Mouse (Mus musculus): ENCODE data around the gene Frmpd4. TPM values are rescaled to one million over a fixed set of nuclear protein-coding genes. Genes with fewer than 3 reads are reported as not detected.

Frmpd4 gene
- polyA plus RNA-seq, 1 experiment = not detected

DNA sequence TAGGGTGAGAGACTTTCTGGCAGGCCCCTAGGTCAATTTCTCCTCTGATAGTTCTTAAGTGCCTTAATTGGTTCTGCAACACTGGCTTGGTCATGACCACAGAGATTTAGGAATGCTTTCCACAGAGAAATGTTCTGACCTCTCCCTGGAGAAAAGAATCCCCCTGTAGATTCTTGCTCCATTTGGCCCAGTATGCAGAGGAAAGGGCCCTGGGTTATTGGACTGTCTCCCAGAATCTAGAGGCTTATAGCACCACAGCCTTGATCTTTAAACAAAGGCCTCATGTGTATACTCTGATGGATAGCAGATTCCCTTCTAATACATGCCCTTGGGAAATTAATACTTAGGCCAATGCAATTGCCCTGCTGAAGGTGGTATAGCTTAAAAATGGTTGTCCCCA is 667.5 kb downstream of the Frmpd4 start:
- Histone ChIP-seq H3K27ac (replicated peaks; ENCODE audit: low read depth, low read length) (no peak overlapping the region), H3K4me3 (ENCODE audit: insufficient read depth, low read depth, low read length) (no peak overlapping the region), H3K4me1 (ENCODE audit: control insufficient read depth, insufficient read depth, insufficient read length, low read length) (no peaks in the 10 kb centered on the region)

DNA sequence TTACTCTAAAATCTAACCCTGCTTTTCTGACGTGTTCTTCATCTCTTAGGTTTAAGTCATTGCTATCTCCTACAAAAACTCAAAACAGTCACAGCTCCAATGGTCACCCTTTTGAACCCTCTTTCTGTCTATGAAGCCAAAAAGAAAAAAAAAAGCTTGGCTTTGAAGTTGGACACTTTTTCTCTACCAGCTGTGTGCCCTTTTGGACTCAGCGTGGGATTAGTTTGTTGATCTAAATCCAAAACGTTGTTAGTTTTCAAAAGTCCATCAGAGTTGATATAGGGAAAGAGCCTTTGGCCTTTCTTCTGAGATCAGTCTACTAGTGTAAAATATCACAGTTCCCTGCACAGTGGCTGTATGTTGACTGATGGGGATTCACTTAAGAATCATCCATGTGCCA is 676.0 kb downstream of the Frmpd4 start:
- no peak overlapping the region for H3K27ac ChIP-seq (replicated peaks; ENCODE audit: low read depth, low read length)
- no peak overlapping the region for H3K4me3 ChIP-seq (ENCODE audit: insufficient read depth, low read depth, low read length)
- H3K4me1 ChIP-seq (ENCODE audit: control insufficient read depth, insufficient read depth, insufficient read length, low read length) = no peaks in the 10 kb centered on the region

DNA sequence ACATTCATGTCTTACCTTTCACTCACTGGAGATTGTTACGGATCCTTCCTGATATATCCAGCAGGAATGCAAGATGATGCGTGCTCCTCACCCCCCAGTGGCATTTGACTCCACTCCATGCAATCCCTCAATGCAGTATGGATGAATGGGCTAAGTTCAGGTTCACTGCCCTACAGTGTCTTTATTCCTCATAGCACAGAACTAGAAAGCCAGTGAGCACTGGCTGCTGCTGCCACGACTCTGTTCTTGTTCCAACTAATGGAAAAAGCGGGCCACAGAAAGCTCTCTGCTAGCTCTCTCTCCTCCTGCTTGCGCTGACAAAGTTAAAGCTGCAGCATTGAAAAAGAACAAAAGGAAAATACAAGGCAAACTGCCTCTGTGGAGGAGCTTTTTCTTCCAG is 722.2 kb downstream of the Frmpd4 start:
- no peak overlapping the region for H3K27ac ChIP-seq (replicated peaks; ENCODE audit: low read depth, low read length)
- no peaks in the 10 kb centered on the region for H3K4me1 ChIP-seq (ENCODE audit: control insufficient read depth, insufficient read depth, insufficient read length, low read length)
- no peak overlapping the region for H3K4me3 ChIP-seq (ENCODE audit: insufficient read depth, low read depth, low read length)

DNA sequence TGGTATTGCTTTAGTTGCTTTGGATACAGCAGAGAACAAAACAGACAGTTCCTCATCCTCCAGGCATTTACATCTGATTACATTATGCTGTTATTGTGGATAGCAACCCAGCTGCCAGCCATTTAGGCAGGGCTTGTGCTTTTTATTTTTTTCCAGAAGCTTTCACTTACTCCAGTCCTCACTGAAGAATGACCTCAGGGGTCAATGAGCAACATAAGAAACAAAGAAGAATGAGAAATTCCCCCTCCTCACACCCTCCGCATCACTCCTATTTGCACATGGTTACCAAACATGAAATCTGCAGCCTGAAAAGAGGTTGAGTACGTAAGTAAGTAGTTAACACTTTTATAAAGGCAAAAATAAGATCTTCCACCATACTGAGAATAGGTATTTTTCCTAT is 744.5 kb downstream of the Frmpd4 start:
- Histone ChIP-seq H3K4me3 (ENCODE audit: insufficient read depth, low read depth, low read length) (no peak overlapping the region), H3K4me1 (ENCODE audit: control insufficient read depth, insufficient read depth, insufficient read length, low read length) (no peaks in the 10 kb centered on the region), H3K27ac (replicated peaks; ENCODE audit: low read depth, low read length) (no peak overlapping the region)

DNA sequence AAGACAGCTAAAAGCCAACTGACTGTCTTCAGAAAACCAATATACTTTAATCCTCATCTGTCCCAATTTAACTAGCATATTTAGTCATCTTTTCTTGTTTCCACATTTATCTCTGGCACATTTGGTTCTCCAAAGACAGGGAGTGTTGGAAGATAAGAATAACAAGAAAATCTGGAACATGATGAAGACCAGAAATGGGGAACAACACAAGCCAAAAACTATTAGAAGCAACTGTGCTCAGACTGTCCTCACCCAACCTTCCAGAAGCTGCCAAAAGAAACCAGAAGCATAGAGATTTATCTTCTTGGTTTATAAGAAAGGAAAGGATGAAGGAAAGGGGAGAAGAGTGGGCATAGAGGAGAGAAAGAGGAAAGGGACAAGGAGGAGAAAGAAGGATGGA is 748.6 kb downstream of the Frmpd4 start:
- H3K4me1 ChIP-seq (ENCODE audit: control insufficient read depth, insufficient read depth, insufficient read length, low read length) = no peaks in the 10 kb centered on the region
- H3K27ac ChIP-seq (replicated peaks; ENCODE audit: low read depth, low read length) = no peak overlapping the region
- no peak overlapping the region for H3K4me3 ChIP-seq (ENCODE audit: insufficient read depth, low read depth, low read length)

DNA sequence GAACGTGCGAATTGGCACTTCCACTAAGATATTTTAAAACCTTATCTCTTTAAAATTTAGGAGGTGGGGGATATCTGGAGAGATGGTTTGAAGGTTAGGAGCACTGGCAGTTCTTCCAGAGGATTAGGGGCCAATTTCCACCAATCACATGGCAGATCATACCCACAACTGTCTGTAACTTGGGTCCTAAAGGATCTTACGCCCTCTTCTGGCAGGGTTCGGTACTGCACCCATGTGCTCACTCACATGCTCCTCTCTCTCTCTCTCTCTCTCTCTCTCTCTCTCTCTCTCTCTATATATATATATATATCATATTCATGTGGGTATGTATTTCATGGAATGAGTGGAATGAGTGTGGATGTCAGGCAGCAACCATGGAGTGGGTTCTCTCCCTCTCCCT is 759.7 kb downstream of the Frmpd4 start:
- no peaks in the 10 kb centered on the region for H3K4me1 ChIP-seq (ENCODE audit: control insufficient read depth, insufficient read depth, insufficient read length, low read length)
- H3K4me3 ChIP-seq (ENCODE audit: insufficient read depth, low read depth, low read length) = no peak overlapping the region
- H3K27ac ChIP-seq (replicated peaks; ENCODE audit: low read depth, low read length) = no peak overlapping the region

DNA sequence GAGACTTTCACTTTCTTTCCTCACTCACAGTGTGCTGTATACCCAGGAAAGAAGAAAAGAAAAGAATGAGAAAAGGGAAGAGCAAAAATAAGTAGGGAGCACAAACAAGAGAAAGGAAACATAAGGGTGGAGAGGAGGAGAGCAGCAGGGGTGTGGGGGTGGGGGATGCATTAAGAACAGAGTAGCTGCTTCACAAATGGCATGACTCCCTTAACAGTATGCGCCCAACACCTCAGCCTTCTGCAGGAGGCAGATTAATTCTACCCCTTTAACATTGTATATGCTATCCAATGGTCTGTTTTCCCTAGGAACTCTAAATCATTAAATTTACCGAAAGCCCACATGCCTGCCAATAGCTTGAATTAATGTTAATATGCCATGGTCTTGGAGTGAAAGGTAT is 766.9 kb downstream of the Frmpd4 start:
- Histone ChIP-seq H3K4me1 (ENCODE audit: control insufficient read depth, insufficient read depth, insufficient read length, low read length) (no peaks in the 10 kb centered on the region), H3K4me3 (ENCODE audit: insufficient read depth, low read depth, low read length) (no peak overlapping the region), H3K27ac (replicated peaks; ENCODE audit: low read depth, low read length) (no peak overlapping the region)

DNA sequence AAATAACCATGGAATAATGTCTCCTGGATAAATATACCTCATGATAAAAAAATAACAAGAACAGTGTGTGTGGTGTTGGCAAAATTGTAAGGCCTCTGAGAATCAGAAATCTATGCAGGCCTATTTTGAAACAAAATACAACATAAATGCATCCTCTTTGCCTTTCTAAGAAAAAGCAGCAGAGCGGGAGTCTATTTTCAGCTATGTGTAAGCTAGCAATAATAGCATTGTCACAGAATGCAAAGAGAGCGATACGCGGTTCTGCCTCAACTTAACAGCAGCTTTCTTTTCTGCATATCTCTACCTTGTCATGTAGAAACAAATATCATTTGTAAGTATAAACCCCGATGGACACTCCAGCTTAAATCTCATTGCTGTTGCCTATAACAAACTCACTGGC is 768.5 kb downstream of the Frmpd4 start:
- Histone ChIP-seq H3K4me1 (ENCODE audit: control insufficient read depth, insufficient read depth, insufficient read length, low read length) (no peaks in the 10 kb centered on the region), H3K27ac (replicated peaks; ENCODE audit: low read depth, low read length) (no peak overlapping the region), H3K4me3 (ENCODE audit: insufficient read depth, low read depth, low read length) (no peak overlapping the region)

DNA sequence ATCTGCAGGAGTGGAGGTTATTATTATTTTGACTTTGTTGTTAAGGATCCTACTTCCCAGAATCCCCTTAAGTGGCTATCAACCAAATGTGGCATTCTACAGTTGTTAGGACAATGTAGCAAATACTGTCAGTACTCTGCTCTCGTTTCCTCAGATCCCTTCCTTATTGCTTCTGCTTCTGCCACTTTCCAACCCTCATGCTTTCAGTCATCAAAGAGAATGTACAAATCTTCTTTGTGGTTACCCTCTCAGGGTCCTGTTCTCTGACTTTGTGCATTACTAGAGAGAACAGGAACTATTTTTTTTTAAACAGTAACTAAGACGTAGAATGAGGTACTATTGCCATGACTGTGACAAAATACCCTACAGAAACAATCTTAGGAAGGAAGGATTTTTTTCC is 788.3 kb downstream of the Frmpd4 start:
- H3K4me1 ChIP-seq (ENCODE audit: control insufficient read depth, insufficient read depth, insufficient read length, low read length) = no peaks in the 10 kb centered on the region
- no peak overlapping the region for H3K27ac ChIP-seq (replicated peaks; ENCODE audit: low read depth, low read length)
- H3K4me3 ChIP-seq (ENCODE audit: insufficient read depth, low read depth, low read length) = no peak overlapping the region

DNA sequence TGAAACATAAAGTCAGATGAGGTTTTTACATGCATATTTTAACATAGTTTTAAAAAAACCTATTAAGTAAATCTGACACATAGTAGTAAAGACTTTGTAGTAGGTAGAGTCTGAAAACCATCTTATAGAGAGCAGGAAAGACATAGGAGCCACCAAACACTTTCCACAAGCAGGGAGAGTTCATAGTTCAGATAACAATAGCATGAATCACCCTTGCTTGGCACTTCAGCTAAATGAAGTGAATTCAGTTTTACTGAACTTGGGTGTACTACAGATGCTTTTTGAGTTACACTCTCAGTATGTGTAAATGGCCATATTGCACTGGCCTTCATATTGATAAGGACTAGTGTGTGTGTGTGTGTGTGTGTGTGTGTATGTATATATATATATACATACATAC is 793.5 kb downstream of the Frmpd4 start:
- Histone ChIP-seq H3K27ac (replicated peaks; ENCODE audit: low read depth, low read length) (no peak overlapping the region), H3K4me1 (ENCODE audit: control insufficient read depth, insufficient read depth, insufficient read length, low read length) (no peaks in the 10 kb centered on the region), H3K4me3 (ENCODE audit: insufficient read depth, low read depth, low read length) (no peak overlapping the region)

DNA sequence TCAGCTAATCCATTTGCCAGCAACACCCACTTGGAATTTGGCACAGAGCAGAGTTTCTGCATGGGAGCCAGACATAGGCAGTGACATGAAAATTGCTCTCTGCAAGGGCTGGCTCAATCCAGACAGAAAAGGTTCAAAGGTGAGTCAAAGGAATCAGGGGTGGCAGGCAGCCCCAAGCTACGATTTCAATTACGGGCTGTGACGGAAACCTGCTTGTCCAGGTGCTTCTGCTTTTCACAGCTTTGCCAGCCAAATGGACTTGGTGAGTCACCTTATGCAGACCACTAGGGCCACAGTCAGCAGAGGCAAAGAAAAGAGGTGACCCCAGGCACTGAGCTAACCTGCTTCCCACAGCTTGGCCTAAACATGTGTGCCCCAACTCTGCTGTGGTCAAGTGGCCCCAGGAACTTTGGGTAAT is 857.5 kb downstream of the Frmpd4 start:
- Histone ChIP-seq H3K4me1 (ENCODE audit: control insufficient read depth, insufficient read depth, insufficient read length, low read length) (no peaks in the 10 kb centered on the region), H3K4me3 (ENCODE audit: insufficient read depth, low read depth, low read length) (no peak overlapping the region), H3K27ac (replicated peaks; ENCODE audit: low read depth, low read length) (no peak overlapping the region)

DNA sequence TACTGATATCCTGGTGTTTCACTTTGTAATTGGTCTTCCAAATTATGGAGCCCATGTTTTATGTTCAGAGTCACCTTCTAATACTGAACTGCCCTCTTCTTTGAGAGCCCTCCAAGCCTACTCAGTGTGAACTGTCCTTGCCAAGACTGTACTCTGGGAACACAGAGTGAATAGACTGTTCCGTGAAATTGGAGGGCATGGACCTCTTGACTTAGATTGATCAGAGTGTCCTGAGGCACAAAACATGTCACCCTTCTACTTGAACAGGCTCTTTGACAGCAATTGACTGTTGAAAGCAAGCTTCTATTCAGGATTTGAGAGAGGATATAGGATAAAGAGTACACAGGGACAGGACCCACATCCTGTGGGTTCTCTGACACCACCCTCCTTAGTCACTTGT is 857.9 kb downstream of the Frmpd4 start:
- H3K27ac ChIP-seq (replicated peaks; ENCODE audit: low read depth, low read length) = no peak overlapping the region
- H3K4me1 ChIP-seq (ENCODE audit: control insufficient read depth, insufficient read depth, insufficient read length, low read length) = no peaks in the 10 kb centered on the region
- H3K4me3 ChIP-seq (ENCODE audit: insufficient read depth, low read depth, low read length) = no peak overlapping the region

DNA sequence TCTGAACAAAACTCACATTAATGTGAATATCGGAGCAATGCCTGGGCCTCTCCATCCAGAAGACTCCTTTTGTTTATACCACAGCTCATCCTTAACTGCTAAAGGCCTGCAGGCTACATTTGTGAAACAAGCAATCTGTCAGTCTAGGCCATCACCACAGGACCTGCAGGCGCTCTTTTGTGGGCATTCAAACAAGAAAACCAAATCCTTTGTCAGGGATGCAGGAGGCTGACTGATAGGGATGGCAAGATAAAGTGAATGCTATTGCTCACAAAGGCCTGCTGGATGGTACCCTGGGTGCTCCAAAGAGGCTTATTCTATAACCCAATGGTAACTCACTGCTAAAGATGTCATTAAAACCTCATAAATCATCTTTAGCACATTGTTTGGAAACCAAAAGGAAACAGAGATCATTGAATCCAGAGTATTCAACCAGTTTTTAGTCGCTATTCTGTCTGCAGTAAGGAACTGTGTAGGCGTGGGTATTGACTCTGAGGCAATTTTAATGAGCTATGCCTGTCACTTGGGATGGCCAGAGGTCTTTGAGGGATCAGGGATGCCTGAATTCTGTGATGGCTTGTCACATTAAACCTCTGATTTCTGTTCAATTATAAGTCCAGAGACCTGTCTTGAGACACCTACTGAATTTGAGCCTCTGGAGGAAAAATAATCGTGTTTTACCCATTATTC is 922.1 kb downstream of the Frmpd4 start:
- no peak overlapping the region for H3K4me3 ChIP-seq (ENCODE audit: insufficient read depth, low read depth, low read length)
- H3K27ac ChIP-seq (replicated peaks; ENCODE audit: low read depth, low read length) = no peak overlapping the region

DNA sequence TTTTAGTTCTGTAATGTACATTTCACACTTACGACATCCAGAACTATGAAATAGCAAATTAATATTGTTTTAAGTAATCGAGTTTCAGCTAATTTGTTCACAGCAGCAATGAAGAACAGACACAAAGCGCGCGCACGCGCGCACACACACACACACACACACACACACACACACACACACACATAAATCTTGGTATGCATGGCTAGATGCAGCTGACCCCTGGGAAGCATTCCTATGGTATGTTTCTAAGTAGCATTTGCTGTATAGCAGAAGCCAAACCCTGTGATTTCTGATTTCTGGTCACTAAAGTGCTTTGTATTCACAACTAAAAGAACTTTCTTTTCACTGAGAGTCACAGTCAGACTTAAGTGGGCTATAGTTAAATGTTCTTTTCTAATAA is 922.8 kb downstream of the Frmpd4 start:
- H3K4me3 ChIP-seq (ENCODE audit: insufficient read depth, low read depth, low read length) = no peak overlapping the region
- H3K27ac ChIP-seq (replicated peaks; ENCODE audit: low read depth, low read length) = no peak overlapping the region
- no peaks in the 10 kb centered on the region for H3K4me1 ChIP-seq (ENCODE audit: control insufficient read depth, insufficient read depth, insufficient read length, low read length)

More for the DNA sequence above, 922.1 kb downstream of the Frmpd4 start:
- no peaks in the 10 kb centered on the region for H3K4me1 ChIP-seq (ENCODE audit: control insufficient read depth, insufficient read depth, insufficient read length, low read length)

DNA sequence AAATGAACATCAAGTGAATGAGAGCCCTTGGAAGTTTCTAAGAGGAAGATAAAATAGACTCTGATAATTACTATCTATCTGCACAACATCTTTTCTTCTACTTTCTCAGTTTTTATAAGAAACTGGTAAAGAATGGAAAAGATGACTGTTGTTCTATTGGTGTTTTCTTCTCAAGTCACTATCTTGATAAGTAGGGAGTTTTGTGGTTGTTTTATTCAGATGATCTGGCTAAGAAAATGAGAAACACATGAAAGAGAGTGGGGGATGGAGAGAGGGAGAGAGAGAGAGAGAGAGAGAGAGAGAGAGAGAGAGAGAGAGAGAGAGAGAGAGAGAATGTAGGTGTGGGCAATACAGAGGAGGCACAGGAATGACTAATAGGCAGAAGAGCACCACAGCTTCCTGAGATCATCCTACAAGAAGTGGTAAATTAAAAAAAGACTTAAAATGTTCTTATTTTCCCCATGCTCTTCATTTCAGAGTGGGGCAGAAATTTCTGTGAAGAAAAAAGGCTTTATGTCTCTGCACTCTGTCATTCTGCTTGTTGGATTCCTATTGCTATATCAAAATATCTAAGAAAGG is 979.3 kb downstream of the Frmpd4 start:
- no peak overlapping the region for H3K27ac ChIP-seq (replicated peaks; ENCODE audit: low read depth, low read length)
- H3K4me1 ChIP-seq (ENCODE audit: control insufficient read depth, insufficient read depth, insufficient read length, low read length) = no peaks in the 10 kb centered on the region
- no peak overlapping the region for H3K4me3 ChIP-seq (ENCODE audit: insufficient read depth, low read depth, low read length)

DNA sequence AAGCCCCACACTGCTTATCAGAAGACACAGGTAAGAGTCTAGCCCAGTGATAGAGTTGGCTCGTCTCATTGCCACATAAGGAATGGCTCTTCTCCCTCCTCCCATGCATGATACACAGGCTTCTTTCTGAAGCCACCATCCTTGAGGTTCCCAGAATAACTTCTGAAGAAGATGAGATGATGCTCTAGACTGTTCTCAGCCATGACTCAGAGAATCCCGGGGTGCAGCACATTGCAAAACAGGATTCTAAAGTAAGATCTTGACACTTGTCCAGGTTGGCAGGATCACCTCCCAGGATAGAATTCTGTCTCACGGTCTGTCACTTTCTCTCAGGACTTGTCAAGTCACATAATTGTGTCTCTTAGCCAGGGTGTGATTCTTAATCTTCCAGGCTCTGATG is 1024.2 kb downstream of the Frmpd4 start:
- Histone ChIP-seq H3K4me1 (ENCODE audit: control insufficient read depth, insufficient read depth, insufficient read length, low read length) (no peaks in the 10 kb centered on the region), H3K4me3 (ENCODE audit: insufficient read depth, low read depth, low read length) (no peak overlapping the region), H3K27ac (replicated peaks; ENCODE audit: low read depth, low read length) (no peak overlapping the region)
